Mouse (Mus musculus) midbrain, embryonic 10.5 days (tissue): ENCODE data around the gene Gpt2. TPM values are rescaled to one million over a fixed set of nuclear protein-coding genes. Genes with fewer than 3 reads are reported as not detected.

Experiments
- DNase-seq: peaks from one replicate; pipeline ENCODE4 v3.0.0-alpha.2; 2017; ENCODE audit warnings: low spot score
- H3K27ac ChIP-seq: fragments of 300-500 bp; sonication (generic); replicated peaks from 2 replicates; pipeline ENCODE4 v1.5.1; 2016; ENCODE audit warnings: mild to moderate bottlenecking
- H3K27me3 ChIP-seq: fragments of 300-500 bp; sonication (generic); 2 replicates; pipeline ENCODE4 v1.6.1; 2016; ENCODE audit warnings: low read depth, mild to moderate bottlenecking; ENCODE audit not compliant: poor library complexity, severe bottlenecking
- H3K36me3 ChIP-seq: fragments of 300-500 bp; sonication (generic); 2 replicates; pipeline ENCODE4 v1.6.1; 2016; ENCODE audit warnings: mild to moderate bottlenecking, moderate library complexity
- H3K4me1 ChIP-seq: fragments of 300-500 bp; sonication (generic); 2 replicates; pipeline ENCODE4 v1.6.1; 2016
- H3K4me3 ChIP-seq: fragments of 300-500 bp; sonication (generic); 2 replicates; pipeline ENCODE4 v1.5.1; 2016; ENCODE audit warnings: mild to moderate bottlenecking, moderate library complexity
- H3K9me3 ChIP-seq: fragments of 300-500 bp; sonication (generic); replicated peaks from 2 replicates; pipeline ENCODE4 v1.6.1; 2016; ENCODE audit warnings: mild to moderate bottlenecking
- WGBS: fragments of 180-500 bp; shearing (Covaris S2); methylation state at CpG from one replicate; pipeline ENCODE4 v1.1.7; 2016; 5-methylcytosine and 5-hydroxymethylcytosine counted together
- polyA plus RNA-seq: library from polyadenylated mRNA; unstranded; fragments of >200 nt; fragmentation: Nextera tagmentation; extraction: Ambion mirVana; gene quantifications from 2 replicates; pipeline ENCODE4 v1.2.1, GENCODE M21; 2016

The Gpt2 gene
- polyA plus RNA-seq: 31.9 and 33.0 TPM in 2 replicates

- H3K27ac ChIP-seq: peak within 1 kb of the TSS; percentile 84
- WGBS: under 1% methylated on average over 41 of the region's 41 CpGs
- DNase-seq: peak; percentile 95
- H3K27me3 ChIP-seq: peaks cover 9% of the 10 kb centered on the region; the same call in 1 of the 2 replicates
- H3K9me3 ChIP-seq: no peaks in the 10 kb centered on the region
- peaks cover 19% of the 10 kb centered on the region for H3K4me1 ChIP-seq
- 0 out of 2 replicates have a peak, but pooled peaks cover 3% of the 10 kb centered on the region for H3K36me3 ChIP-seq
- peak within 1 kb of the TSS; percentile 89 for H3K4me3 ChIP-seq
These were observed at the start of gene Gpt2 for GRCm38 (mm10) chr8:85492125-85492875. Gene Gpt2, plus strand, starts transcription at chr8:85492576.

DNA sequence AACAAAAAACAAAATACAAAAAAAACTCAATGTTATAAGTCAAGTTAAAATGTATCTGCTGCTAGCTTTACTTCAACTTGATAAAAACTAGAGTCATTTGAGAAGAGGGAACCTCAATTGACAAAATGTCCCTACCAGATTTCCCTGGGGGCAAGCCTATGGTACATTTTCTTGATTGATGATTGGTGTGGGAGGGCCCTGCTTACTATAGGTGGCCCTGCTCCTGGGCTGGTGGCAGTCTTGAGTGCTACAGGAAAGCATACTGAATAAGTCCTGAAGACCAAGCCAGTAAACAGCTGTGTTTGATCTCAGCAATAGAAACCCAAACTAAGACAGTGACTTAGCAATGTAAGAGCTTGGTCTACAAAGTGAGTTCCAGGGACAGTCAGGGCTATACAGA is 48.3 kb upstream of the Gpt2 start:
- no peaks in the 10 kb centered on the region for H3K27me3 ChIP-seq
- H3K4me1 ChIP-seq: peaks cover 6% of the 10 kb centered on the region; the same call in 1 of the 2 replicates
- H3K36me3 ChIP-seq: no peaks in the 10 kb centered on the region
- no peaks in the 10 kb centered on the region for H3K9me3 ChIP-seq
- no peak for DNase-seq
- no peak overlapping the region for H3K27ac ChIP-seq
- H3K4me3 ChIP-seq: no peak overlapping the region

GRCm38 (mm10) chr8:85445936-85446685 is 46.3 kb upstream of the Gpt2 start:
- Histone ChIP-seq H3K36me3 (no peaks in the 10 kb centered on the region), H3K9me3 (no peaks in the 10 kb centered on the region), H3K4me1 (peaks cover 6% of the 10 kb centered on the region; the same call in 1 of the 2 replicates), H3K27me3 (no peaks in the 10 kb centered on the region), H3K4me3 (no peak overlapping the region), H3K27ac (no peak overlapping the region)
- DNase-seq: no peak
- 86% methylated on average over 15 of the region's 15 CpGs for WGBS

GRCm38 (mm10) chr8:85450335-85450734 is 42.0 kb upstream of the Gpt2 start:
- Histone ChIP-seq H3K36me3 (no peaks in the 10 kb centered on the region), H3K27ac (no peak overlapping the region), H3K9me3 (no peaks in the 10 kb centered on the region), H3K27me3 (no peaks in the 10 kb centered on the region), H3K4me1 (peaks cover 17% of the 10 kb centered on the region), H3K4me3 (no peak overlapping the region)
- no peak for DNase-seq
- WGBS: 86% methylated on average over 3 of the region's 3 CpGs

DNA sequence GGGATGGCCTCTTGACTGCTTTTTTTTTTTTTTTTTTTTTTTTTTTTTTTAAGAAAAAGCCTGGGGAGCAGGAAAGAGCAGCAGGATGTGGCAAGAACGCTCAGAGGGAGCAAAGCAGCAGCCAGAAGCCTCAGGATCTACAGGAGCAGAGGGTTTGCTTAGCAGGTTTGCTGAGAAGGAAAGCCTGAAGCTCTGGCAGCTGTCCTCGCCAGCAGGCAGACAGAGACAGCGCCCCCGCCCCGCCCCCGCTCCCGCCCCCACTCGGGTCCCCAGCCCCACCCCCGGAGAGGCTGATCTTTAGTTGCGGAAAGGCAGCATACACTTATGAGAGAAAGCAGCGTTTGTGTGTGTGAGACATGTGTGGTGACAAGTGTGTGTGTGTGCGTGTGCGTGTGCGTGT is 40.0 kb upstream of the Gpt2 start:
- peak; percentile 32 for DNase-seq
- WGBS: 25% methylated on average over 14 of the region's 14 CpGs
- H3K27ac ChIP-seq: peak overlapping the region; percentile 17; the same call in 1 of the 2 replicates
- H3K36me3 ChIP-seq: no peaks in the 10 kb centered on the region
- H3K27me3 ChIP-seq: no peaks in the 10 kb centered on the region
- peak overlapping the region; percentile 33; the same call in 1 of the 2 replicates for H3K4me3 ChIP-seq
- no peaks in the 10 kb centered on the region for H3K9me3 ChIP-seq
- H3K4me1 ChIP-seq: peaks cover 17% of the 10 kb centered on the region

DNA sequence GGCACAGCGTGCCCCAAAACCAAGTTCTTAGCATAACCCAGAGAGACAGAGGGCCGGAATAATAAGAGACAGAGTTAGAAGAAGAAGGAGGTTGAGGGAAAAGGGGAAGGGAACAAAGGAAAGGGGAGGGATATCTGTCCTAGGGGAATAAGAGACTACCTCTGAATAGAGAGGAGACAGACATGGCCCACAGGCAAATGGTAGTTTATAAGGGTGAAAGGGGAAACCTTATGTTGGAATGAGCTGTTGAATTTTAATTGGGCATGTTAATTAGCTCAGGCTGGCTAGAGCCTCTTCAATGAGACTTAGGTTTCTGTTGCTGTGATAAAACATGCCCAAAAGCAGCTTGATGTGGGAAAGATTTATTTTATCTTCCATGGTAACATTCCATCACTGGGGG is 39.1 kb upstream of the Gpt2 start:
- H3K4me1 ChIP-seq: peaks cover 17% of the 10 kb centered on the region
- H3K36me3 ChIP-seq: no peaks in the 10 kb centered on the region
- 85% methylated on average over 2 of the region's 2 CpGs for WGBS
- DNase-seq: no peak
- no peak overlapping the region for H3K4me3 ChIP-seq
- no peaks in the 10 kb centered on the region for H3K9me3 ChIP-seq
- H3K27me3 ChIP-seq: no peaks in the 10 kb centered on the region
- no peak overlapping the region for H3K27ac ChIP-seq

DNA sequence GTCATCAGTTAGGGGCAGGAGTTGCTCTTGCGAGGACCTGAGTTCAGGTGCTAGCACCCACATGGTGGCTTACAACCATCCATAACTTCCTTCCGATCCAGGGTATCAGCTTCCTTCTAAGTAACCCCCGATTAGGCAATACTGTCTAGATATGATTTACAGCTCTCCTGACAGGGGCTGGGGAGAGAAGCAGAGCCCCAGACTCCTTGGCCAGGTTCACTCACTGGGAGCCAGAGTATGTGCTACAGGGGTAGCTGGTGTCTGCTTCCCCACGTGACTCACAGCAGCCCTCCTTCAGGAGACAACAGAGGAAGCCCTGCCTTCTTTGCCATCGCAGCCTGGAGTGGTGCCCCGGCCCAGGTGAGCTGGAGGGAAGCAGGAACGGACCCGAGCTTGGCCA is 37.6 kb upstream of the Gpt2 start:
- WGBS: 71% methylated on average over 8 of the region's 8 CpGs
- no peak overlapping the region for H3K27ac ChIP-seq
- H3K9me3 ChIP-seq: no peaks in the 10 kb centered on the region
- no peak overlapping the region for H3K4me3 ChIP-seq
- H3K27me3 ChIP-seq: no peaks in the 10 kb centered on the region
- peaks cover 17% of the 10 kb centered on the region for H3K4me1 ChIP-seq
- H3K36me3 ChIP-seq: no peaks in the 10 kb centered on the region
- no peak for DNase-seq

DNA sequence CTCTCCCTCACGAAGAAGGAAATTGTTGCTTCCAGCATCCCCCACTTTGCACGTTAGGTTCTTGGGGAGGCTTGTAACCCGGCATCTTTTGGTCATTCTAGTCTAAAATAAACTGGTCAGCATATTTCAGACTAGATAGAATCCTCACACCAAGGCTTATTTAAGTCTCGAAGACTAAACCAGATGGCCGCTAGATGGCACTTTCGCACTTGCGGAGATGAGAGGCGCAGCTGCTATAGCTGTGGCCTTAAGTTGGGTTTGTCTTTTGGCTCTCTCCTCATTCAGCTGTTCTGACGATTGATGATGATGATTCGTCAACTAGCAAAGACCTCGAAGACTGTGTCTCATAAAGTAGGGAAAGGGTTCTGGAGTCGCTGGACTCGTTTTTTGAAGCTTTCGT is 35.8 kb upstream of the Gpt2 start:
- WGBS: 15% methylated on average over 14 of the region's 14 CpGs
- H3K4me1 ChIP-seq: peaks cover 17% of the 10 kb centered on the region
- H3K36me3 ChIP-seq: no peaks in the 10 kb centered on the region
- DNase-seq: peak; percentile 68
- no peak overlapping the region for H3K27ac ChIP-seq
- H3K27me3 ChIP-seq: no peaks in the 10 kb centered on the region
- H3K9me3 ChIP-seq: no peaks in the 10 kb centered on the region
- no peak overlapping the region for H3K4me3 ChIP-seq

GRCm38 (mm10) chr8:85459582-85459981 is 32.8 kb upstream of the Gpt2 start:
- WGBS: 84% methylated on average over 3 of the region's 3 CpGs
- H3K9me3 ChIP-seq: no peaks in the 10 kb centered on the region
- H3K36me3 ChIP-seq: no peaks in the 10 kb centered on the region
- no peaks in the 10 kb centered on the region for H3K27me3 ChIP-seq
- no peak overlapping the region for H3K27ac ChIP-seq
- H3K4me3 ChIP-seq: no peak overlapping the region
- no peaks in the 10 kb centered on the region for H3K4me1 ChIP-seq
- no peak for DNase-seq

- Histone ChIP-seq H3K9me3 (no peaks in the 10 kb centered on the region), H3K4me1 (no peaks in the 10 kb centered on the region), H3K27ac (no peak overlapping the region), H3K4me3 (no peak overlapping the region), H3K36me3 (no peaks in the 10 kb centered on the region), H3K27me3 (no peaks in the 10 kb centered on the region)
- WGBS: 45% methylated on average over 5 of the region's 5 CpGs
- no peak for DNase-seq
These were observed 31.6 kb upstream of the Gpt2 start for GRCm38 (mm10) chr8:85460804-85461203.

- H3K27ac ChIP-seq: no peak overlapping the region
- WGBS: 78% methylated on average over 3 of the region's 3 CpGs
- no peaks in the 10 kb centered on the region for H3K36me3 ChIP-seq
- no peak overlapping the region for H3K4me3 ChIP-seq
- no peaks in the 10 kb centered on the region for H3K4me1 ChIP-seq
- H3K27me3 ChIP-seq: no peaks in the 10 kb centered on the region
- no peaks in the 10 kb centered on the region for H3K9me3 ChIP-seq
- no peak for DNase-seq
These were observed 31.0 kb upstream of the Gpt2 start for GRCm38 (mm10) chr8:85461377-85461776.

DNA sequence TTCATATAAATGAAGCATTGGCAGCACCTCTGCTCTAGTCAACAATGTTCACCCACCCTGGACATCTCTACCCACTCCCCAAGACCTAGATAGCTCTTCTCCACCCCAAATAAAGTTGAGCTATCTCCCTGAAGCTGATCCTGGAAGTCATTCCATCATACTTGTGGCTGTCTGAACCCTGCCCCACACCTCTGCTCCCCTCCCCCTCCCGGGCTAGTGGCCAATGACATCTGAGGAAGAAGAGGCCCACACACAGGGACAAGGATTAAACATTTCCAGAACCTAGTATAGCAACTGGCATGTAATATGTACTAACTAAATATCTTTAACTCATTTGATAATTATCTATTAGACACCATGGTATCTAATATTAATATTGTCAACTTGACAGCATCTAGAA is 29.9 kb upstream of the Gpt2 start:
- no peak for DNase-seq
- Histone ChIP-seq H3K27ac (no peak overlapping the region), H3K9me3 (no peaks in the 10 kb centered on the region), H3K36me3 (no peaks in the 10 kb centered on the region), H3K4me3 (no peak overlapping the region), H3K4me1 (no peaks in the 10 kb centered on the region), H3K27me3 (no peaks in the 10 kb centered on the region)
- 71% methylated on average over 1 of the region's 1 CpGs for WGBS

DNA sequence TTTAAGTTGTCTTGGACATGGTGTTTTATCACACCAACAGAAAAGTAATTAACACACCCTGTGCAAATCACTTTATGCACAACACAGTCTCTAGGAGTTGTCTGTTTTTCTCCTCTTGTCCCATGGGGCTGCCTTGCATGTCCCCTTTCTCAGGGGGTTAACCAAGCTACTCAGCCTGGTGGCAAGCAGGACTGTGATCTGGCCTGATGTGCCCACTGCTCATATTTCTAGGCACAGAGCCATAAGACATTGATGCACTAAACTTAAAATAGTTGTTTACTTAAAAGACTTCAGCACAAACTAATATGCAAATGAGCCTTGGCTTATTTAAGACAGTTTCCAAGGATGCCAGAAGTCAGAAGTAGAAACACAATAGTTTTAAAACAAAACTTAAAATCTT is 28.1 kb upstream of the Gpt2 start:
- Histone ChIP-seq H3K27ac (no peak overlapping the region), H3K36me3 (no peaks in the 10 kb centered on the region), H3K9me3 (no peaks in the 10 kb centered on the region), H3K4me3 (no peak overlapping the region), H3K4me1 (no peaks in the 10 kb centered on the region), H3K27me3 (no peaks in the 10 kb centered on the region)
- DNase-seq: no peak
